Mouse (Mus musculus): ENCODE measurements around the gene Trat1.

- TF ChIP-seq POLR2A (IDR thresholded peaks at IDR 0.05; ENCODE audit: low read depth, low read length) (no peak), CTCF (IDR thresholded peaks at IDR 0.05; ENCODE audit: extremely low read depth, insufficient read length, insufficient replicate concordance, low read depth, low read length) (no peak)
Measured at GRCm38 (mm10) chr16:48811881-48812436, 40.1 kb upstream of the Trat1 start.
